Mouse (Mus musculus): ENCODE measurements at regions not wholly inside any gene's neighbourhood (a gene's known extent, or its start where the extent isn't known, plus 50 kb on each side); places are given as distances from the start of the nearest gene placed in this dataset.

- no peak for DNase-seq
These were observed 952.7 kb downstream of the Poteg start for GRCm38 (mm10) chr8:28400141-28400540.

GRCm38 (mm10) chr8:28427544-28428135, 980.2 kb downstream of the Poteg start:
- no peak for DNase-seq

- no peak for DNase-seq
These were observed 1025.7 kb downstream of the Poteg start for GRCm38 (mm10) chr8:28473190-28473589.

- no peak for DNase-seq
These were observed 1040.4 kb downstream of the Poteg start for GRCm38 (mm10) chr8:28487913-28488312.

GRCm38 (mm10) chr8:28503488-28504319, 1056.2 kb downstream of the Poteg start:
- DNase-seq, result peak; percentile 22 to 28

- peak; percentile 50 to 56 for DNase-seq
These were observed 1076.0 kb downstream of the Poteg start for GRCm38 (mm10) chr8:28523506-28523905.

- DNase-seq, result no peak
These were observed 1099.8 kb downstream of the Poteg start for GRCm38 (mm10) chr8:28547236-28547635.

GRCm38 (mm10) chr8:28559881-28560280, 1112.4 kb downstream of the Poteg start:
- no peak for DNase-seq

- peak in 1 of 2 experiments; percentile 10 for DNase-seq
These were observed 1131.8 kb downstream of the Poteg start for GRCm38 (mm10) chr8:28579250-28579651.

- peak; percentile 79 to 86 for DNase-seq
These were observed 1133.4 kb downstream of the Poteg start for GRCm38 (mm10) chr8:28580821-28581220.

- no peak for DNase-seq
These were observed 1142.5 kb downstream of the Poteg start for GRCm38 (mm10) chr8:28589999-28590398.

- no peak for DNase-seq
These were observed 1145.8 kb downstream of the Poteg start for GRCm38 (mm10) chr8:28593238-28593637.

GRCm38 (mm10) chr8:28594191-28594590, 1146.7 kb downstream of the Poteg start:
- peak; percentile 10 to 17 for DNase-seq

- DNase-seq, result no peak
These were observed 1147.1 kb downstream of the Poteg start for GRCm38 (mm10) chr8:28594606-28595005.

GRCm38 (mm10) chr8:28595880-28596279, 1148.4 kb downstream of the Poteg start:
- DNase-seq, result peak in 1 of 2 experiments; percentile 20

All from cerebellum, postnatal 14 days (tissue).